Mouse (Mus musculus): ENCODE data around the gene Rpl13a.

The Rpl13a gene

GRCm38 (mm10) chr7:45091001-45091990 is 37.3 kb downstream of the Rpl13a start:
- DNase-seq (ENCODE audit: low read depth, low spot score): no peak

GRCm38 (mm10) chr7:45090251-45090977 is 38.1 kb downstream of the Rpl13a start:
- DNase-seq (ENCODE audit: low read depth, low spot score): no peak

DNA sequence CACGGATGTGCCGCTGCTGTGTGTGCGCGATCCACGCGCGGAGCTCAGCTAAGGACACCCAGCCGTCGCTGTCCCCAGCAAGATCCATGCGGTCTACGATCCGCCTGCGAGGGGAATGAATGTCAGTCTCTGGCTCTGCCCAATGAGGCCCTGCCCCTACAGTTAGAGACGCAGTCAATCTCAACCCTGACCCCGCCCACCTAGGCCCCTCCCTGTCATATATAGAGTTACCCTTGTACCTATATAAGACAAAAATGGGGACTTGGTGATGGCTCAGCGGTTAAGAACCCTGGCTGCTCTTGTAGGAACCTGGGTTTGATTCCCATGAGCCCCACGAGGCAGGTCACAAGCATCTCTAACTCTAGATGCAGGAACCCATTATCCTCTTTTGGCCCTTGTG is 40.0 kb downstream of the Rpl13a start:
- no peak for DNase-seq (ENCODE audit: low read depth, low spot score)

DNA sequence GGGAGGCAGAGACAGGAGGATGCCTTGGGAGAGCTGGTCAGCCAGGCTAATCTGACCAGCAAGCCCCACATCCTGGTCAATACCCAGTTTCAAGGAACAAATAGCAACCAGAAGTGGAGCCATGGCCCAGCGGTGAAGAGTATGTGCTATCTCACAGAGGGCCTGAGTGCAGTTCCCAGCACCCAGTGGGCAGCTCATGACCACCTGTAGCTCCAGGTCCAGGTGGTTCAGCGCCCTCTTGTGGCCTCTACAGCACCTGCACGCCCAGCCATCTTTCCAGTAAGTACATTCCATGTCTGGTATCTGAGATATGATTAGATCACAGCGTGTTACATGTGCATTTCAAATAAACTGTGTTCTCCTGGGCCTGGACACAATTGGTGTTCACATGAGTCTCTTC is 42.5 kb downstream of the Rpl13a start:
- DNase-seq (ENCODE audit: low read depth, low spot score): no peak

GRCm38 (mm10) chr7:45083300-45083890 is 45.2 kb downstream of the Rpl13a start:
- no peak for DNase-seq (ENCODE audit: low read depth, low spot score)

DNA sequence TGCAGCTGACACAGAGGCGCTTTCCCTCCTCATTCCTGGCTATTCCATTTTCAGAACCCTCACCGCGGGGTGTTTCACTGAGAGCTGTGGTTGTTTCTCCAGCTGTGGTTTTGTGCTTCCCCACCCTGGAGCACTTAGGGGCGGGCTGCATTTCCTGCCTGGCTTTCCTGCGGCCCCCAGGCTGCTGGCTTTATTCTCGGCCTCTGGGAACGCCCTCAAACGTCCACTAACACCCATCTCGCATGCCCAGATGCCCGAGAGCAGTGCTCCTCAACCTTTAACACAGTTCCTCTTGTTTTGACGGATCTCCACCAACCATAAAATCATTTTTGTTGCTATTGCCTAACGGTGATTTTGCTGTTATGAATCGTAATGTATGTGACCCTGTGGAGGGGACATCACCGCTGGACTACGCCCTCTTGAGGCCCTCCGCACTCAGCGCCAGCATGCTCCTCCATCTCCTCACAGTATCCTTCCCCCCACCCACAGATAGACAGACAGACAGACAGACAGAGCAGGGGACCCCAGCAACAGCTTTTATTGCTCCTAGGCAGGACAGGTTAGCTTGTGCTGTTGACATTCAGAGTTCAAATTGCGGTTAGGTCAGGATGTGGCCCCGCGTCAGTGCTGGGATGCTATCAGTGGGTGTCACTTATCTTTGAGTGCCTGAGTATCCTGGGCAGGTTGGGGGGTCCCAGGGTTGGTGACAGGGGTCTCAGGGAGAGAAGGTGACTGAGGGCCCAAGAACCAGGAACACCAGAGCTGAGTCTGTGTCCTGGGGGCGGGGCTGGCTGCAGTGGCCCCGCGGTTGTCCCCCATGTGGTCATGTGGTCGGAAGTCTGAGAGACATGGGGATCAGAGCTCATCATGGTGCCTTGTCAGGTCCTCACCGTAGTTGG is 45.9 kb downstream of the Rpl13a start:
- no peak for DNase-seq (ENCODE audit: low read depth, low spot score)

DNA sequence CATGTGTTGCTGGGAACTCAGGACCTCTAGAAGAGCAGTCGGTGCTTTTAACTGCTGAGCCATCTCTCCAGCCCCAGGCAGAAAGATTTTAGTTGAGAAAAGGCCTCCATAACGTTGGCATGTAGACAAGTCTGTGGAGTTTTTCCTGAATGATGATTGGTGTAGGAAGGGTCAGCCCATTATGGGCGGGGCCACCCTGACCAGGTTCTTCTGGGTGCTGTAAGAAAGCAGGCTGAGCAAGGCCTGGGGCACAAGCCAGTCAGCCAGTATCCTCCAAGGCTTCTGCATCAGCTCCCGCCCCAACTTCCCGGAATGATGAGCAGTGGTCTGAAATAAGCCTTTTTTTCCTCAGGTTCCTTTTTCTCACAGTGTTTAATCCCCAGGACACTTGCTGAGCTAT is 47.5 kb downstream of the Rpl13a start:
- no peak for DNase-seq (ENCODE audit: low read depth, low spot score)

GRCm38 (mm10) chr7:45079856-45080255 is 48.7 kb downstream of the Rpl13a start:
- DNase-seq (ENCODE audit: low read depth, low spot score): peak; percentile 50

DNA sequence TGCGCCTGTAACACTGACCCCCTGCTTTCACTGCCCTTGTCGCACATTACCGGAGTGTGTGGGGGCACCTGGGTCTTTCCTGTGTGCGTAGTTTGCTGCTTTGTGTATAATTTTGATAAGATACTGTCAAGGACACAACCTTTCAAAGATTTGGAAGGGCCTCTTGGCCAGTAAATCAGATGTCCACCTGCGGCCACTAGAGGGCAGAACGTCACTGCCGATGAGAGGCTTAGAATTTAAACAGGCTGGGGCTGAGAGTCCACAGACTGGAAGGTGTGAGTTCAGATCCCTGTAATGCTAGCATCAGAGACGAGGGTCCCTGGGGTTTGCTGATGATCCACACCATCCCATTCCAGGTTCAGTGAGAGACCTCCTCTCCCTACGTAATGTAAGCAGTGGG is 50.0 kb downstream of the Rpl13a start:
- no peak for DNase-seq (ENCODE audit: low read depth, low spot score)

GRCm38 (mm10) chr7:45077829-45078228 is 50.7 kb downstream of the Rpl13a start:
- DNase-seq (ENCODE audit: low read depth, low spot score): no peak

GRCm38 (mm10) chr7:45077322-45077721 is 51.2 kb downstream of the Rpl13a start:
- DNase-seq (ENCODE audit: low read depth, low spot score): no peak

- no peak for DNase-seq (ENCODE audit: low read depth, low spot score)
These were observed 52.1 kb downstream of the Rpl13a start for GRCm38 (mm10) chr7:45076501-45076900.
